Mouse (Mus musculus) adrenal gland, postnatal 10 days (tissue): ENCODE measurements at regions not wholly inside any gene's neighbourhood (a gene's known extent, or its start where the extent isn't known, plus 50 kb on each side); places are given as distances from the start of the nearest gene placed in this dataset.

ENCODE experiments used
- DNase-seq: peaks from one replicate; pipeline ENCODE4 v3.0.0; 2021; ENCODE audit warnings: mixed read lengths

GRCm38 (mm10) chr3:16816101-16816500 is 809.9 kb upstream of the Gm5150 start:
- no peak for DNase-seq

- no peak for DNase-seq
Observed at GRCm38 (mm10) chr3:16810878-16811611, 804.8 kb upstream of the Gm5150 start.

- DNase-seq, result no peak
Observed at GRCm38 (mm10) chr3:16803603-16804002, 797.4 kb upstream of the Gm5150 start.
